Mouse (Mus musculus) c-Kit-negative CD71-positive TER-119-positive erythroid progenitor cells, embryonic 14.5 days (primary cell): Measurements from ENCODE around the gene Zfyve21.
A peak's percentile ranks its signal among the peaks of the same experiment; 100 is the strongest.

Source experiments
- DNase-seq: peaks from one replicate; pipeline ENCODE4 v3.0.0-alpha.2; 2013; ENCODE audit warnings: low read depth, low spot score

The Zfyve21 gene

DNA sequence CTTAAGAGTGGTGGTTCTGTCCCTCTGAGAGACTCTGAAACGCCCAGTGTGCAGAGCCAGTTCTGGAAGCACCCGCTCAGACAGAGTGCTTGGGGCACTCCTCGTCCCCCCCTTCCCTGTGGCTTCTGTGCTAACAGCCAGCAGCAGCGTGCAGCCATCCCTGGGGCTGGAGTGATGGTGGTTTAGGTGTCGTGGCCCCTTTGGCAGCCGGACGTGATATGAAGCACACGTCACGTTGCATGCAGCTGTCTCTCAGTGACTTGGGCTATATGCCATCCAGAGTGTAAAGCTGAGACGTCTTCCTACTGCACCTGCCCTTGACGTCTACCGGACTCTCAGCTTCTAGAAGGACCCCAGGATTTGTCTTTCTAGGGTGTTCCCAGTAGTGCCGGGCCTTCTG lies 15.5 kb upstream of the Zfyve21 start:
- DNase-seq = no peak

DNA sequence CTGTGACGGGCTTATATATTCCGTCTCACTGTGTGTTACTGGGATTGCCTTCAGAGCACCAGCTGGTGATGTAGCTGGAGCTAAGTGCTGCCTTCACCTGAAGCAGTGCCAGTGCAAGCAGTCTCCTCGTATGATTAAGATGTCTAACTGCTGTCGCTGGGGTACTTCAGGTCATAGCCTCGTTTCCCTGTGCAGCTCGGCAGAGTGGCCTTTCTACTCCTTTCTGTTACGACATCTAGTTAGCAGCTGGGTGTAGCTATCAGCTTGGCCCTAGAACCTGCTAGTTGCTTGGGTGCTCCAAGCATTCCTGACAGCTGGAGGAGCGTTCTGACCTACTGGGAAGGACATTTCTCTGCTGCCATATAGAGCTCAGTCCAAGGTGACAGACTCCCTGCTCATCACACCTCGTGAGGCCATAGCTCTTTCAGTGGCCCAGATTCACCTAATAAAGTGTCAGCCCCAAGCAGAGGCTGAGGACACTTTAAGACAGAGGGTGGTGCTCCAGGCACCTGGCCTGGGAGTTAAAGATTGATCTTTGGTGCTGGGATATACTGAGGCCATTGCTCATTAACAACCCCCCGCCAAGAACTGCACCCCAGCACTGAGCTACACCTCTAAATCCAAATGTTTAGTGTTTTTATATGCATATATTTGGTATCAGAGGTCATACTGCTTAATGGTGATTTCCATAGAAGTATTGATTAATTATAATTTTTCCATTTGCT lies 13.3 kb upstream of the Zfyve21 start:
- DNase-seq = no peak

DNA sequence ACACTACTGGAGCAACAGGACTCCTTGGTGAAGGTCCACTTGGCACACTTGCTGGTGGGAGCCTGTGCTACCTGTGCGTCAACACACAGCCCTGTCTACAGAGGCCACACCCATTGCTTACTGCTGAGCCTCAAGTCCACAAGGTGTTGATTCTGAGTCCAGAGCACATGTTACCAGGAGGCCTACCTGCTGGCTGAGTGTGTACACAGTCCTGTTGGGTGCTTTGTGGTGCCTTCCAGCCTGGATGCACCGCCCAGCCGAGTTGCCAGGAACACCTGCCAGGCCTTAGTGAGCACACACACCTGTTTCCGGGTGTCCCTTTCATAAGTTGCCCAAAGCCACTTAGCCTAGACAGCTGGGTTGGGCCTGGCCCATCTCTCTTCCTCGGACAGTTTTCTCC lies 10.4 kb upstream of the Zfyve21 start:
- no peak for DNase-seq

DNA sequence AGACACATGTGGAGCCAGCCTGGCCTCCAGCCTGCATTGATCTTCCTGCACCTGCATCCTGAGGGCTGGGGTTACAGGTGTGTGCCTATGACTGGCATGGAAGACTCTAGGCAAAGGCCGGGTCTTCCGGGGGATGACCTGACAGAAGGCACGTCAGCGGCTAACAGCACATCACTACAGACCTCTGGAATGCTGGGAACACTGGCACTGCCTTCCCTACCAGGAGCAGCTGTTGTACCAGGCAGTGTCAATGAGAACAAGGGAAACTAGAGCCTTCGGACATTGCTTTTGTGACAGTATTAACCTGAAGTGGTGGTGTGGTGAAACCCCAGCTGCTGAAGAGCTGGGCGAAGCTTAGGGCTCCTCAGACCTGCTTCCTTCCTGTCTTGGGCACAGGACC lies 5.2 kb upstream of the Zfyve21 start:
- DNase-seq = no peak

DNA sequence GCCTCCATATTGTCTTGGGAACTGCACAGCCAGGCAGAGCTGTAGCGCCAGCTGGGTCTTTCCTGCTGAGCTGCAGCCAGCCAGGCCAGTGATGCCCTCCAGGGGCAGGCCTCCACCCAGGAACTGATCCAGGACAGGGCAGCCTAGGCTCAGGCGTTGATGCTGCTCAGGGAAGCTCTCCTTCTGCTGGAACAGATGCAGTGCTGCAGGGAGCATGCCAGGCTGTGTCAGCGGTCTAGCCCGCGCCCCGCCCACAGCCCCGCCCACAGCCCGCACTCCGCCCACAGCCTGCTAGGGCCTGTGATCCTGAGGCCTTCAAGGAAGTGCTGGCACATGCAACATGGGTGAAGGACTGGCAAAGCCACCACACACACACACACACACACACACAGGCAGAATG lies 4.2 kb upstream of the Zfyve21 start:
- DNase-seq = peak; percentile 57

DNA sequence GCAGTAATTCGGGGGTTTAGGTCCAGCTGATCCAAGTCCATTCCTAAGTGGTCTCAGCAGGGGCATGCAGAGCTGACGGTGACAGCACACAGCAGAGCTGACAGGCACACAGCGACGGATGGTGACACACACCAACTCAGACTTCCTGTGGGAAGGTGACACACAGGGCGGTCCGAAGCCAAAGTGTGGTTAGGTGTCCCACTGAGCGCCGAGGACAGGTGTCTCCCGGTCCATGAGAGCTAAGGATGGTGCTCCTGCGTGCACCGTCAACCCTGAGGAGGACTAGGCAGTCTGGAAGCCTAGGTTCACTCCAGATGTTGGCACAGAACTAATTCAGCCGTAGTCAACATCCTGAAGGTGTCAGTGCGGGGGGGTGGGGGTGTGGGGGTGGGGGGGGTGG lies 1.9 kb upstream of the Zfyve21 start:
- no peak for DNase-seq

DNA sequence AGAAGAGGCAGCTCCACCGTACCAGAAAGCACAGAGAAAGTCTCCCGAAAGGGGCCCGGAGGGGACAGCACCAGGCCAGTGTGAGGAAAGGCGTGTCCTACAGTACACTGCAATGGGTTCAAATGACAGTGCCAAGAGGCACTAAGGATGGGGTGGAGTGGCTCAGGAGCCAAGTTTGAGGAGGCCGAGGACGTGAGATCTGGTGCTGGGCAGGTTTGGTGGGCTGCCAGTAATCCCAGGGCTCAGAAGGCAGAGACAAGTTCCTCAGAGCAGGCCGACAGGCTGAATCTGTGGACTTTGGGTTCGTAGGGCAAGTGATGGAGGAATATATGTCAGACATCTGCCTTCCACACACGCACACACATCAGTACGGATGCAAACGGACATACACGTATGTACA lies 1.4 kb upstream of the Zfyve21 start:
- no peak for DNase-seq

DNA sequence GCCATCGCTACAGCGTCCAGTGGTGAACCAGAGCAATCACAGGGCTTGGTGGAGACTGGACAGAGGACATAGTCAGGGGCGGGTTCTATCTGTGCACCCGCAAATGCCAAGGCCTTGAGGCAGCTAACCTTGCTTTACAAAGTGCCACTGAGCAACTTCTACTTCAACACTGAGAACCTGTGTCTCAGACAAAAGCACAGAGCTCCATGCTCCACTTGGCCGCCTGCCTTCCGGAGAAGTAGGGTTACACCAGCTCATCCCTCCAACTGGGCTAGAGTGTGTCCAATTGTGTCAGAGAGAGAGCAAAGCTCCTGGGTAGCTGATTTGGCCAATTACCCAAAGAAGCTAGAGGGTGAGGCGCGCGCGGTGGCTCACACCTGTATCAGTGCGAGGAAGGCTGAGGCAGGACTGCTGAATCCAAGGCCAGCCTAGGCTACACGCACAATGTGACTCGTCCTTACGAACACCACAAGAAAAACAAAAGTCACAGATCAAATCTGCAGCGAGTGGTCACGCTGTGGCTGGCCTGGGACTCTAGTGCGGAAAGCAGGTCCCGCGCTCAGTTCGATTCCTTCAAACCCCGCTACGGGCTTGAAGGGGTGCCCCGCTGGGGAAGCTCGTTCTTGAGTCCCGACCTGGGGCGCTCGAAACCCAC lies 732 bp upstream of the Zfyve21 start:
- DNase-seq = no peak

DNA sequence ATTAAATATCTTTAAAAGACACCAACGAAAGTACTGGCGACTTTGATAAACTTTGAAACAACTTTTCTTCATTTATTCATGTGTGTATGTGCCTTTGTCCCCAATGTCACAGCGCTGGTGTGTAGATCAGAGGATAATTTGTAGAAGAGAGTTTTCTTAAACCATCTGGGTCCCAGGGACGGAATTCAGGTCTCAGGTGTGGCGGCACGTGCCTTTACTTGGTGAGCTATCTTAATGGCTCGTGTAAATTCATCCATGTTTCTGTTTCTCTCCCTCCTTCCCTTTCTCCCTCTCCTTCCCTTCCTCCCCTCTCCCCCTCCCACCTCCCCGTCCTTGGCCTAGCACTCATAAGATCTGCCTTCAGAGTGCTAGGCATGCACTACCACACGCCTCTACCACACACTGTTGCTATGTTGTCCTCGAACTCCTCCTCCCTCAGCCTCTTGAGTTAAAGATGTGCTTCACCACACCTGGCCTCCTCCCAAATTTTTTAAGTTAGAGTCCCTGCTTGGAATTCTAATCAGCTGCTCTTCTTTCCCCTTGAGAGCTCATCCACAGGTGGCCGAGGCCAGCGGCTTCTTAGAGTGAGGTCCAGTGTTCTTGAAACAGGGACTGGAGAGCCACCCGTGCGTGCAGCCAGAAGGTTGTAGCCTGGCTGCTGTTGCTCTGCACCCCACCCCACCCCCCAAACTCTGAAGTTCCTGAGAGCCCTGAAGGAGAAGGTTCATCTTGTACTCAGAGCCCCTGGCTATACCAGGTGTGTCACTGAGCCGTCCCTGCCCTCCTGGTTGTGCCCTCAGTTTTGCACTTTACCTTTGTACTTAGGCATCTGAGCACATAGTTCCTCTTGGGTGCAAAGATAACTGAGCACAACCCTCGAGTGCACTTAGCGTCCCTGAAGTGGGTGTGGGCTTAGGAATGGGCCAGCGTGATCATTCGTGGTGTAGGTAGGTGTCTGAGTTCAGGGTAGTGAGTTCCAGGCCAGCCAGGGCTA lies 1.1 kb downstream of the Zfyve21 start:
- no peak for DNase-seq

DNA sequence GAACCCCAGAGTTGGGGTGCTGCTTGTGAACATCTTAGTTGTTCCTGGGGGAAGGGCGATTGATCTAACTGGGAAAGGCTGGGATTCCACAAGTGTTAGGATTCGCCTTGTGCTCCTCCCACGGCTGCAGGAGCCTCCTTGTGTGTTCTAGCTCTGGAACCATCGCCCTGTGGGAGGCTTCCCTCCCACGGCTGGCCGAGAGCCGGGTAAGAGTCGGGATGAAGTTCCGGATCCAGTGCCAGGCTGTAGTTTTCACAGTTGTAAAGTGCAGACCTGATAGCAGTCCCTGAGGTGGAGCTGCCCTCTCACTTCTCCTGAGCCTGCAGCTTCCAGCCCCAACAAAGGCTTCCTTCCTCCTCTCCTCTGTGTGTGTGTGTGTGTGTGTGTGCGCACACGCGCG lies 2.6 kb downstream of the Zfyve21 start:
- DNase-seq = no peak

DNA sequence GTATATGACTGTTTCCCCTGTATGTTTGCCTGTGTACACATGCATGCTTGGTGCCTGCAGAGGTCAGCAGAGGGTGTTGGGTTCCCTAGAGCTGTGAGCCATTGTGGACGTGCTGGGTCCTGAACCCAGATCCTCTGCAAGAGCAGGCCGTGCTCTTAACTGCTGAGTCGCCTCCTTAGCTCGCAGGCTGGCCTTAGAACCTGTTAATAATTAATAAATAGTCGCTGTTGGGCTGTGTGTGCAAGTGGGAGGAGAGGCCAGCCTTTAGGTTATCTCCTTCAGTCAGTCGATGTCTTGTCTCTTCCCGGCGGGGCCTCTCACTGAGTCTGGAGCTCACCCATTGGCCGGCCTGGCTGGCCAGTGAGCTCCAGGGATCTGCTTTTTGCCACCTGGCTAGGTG lies 3.0 kb downstream of the Zfyve21 start:
- DNase-seq = peak; percentile 54

DNA sequence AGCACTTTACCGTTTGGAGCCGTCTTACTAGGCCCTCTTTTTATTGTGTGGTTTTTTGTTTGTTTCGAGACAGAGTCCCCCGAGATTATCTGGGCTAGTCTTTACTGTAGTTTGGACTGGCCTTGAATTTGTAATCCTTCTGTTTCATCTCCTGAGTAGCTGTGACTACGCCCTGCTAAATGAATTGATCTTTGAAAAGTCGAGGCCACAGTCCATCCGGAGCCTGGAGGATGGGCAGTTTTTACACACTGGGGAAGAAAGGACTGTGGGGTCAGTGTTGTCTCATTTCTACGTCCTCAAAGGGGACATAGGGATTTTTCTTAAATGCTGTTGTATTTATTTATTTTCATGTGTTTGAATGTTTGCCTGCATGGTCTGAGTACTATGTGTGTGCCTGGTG lies 4.0 kb downstream of the Zfyve21 start:
- no peak for DNase-seq

DNA sequence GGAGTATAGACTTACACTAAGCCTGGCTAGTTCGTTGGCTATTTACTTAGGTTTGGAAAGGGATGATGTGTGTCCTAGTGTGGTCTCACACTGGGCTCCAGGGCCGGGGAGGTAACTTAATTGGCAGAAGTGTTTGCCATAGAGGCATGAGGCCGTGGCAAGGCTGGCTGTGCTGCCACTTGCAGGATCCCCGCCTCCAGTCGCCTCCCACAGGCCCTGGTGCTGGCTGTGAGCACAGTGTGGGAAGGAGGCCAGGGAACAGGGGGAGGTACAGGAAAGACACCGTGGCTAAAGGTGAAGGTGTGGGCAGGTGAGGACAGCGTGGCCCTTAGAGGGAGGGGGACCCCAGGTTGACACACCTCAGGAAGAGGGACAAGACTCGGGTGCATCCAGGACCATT lies 6.0 kb downstream of the Zfyve21 start:
- DNase-seq = no peak

DNA sequence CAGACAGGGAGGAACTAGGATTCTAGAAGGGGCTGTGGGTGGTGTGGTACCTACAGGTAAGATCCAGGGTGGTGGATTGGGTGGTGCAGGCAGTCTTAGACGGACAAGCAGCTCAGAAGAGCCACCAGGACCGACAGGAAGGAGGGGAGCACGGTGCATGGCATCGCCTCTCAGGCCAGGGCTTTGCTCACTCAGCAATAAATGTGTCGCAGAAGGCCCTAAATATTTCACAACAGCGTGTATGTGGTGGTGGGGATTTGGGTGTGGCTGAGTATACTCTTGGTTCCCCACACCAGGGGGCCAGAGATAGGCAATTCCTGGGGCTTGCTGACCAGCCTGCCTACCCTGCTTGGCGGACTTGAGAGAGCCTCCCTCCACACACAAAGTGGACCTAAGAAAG lies 6.7 kb downstream of the Zfyve21 start:
- no peak for DNase-seq

DNA sequence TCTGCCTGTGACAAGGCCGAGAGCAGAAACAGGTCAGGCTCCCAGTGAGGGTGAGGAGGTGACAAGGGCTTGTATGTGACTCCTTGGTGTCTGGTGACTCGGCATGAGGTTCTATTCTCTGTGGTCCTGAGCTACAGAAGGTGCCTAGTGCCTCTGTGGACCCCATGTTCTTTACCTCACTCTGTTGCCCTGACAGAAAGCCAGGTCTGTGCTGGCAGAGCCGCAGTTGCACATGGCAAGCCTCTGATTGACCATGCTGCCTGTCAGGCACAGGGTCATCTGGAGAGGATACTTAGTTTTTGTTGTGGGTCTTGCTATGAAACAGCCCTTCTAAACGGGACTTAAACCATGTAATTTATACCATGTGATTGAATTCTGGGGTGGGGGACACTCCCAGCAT lies 8.0 kb downstream of the Zfyve21 start:
- DNase-seq = no peak

DNA sequence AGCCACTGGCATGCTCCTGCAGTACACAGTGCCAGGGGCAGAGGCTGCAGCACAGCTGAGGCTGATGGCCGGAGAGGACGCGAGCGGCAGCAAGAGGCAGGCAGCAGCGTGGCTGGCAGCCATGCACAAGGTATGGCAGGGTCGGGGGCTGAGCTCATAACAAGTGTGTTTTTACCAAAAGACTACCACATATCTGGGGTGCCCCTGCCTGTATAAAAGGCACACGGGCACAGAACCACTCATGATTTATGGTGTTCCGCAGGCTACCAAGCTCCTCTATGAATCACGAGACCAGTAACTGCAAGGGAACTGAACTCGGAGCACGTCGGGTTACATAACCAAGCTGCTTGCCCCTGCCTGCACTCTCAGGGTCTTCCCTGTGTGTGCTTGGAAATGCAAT lies 13.6 kb downstream of the Zfyve21 start:
- DNase-seq = no peak

DNA sequence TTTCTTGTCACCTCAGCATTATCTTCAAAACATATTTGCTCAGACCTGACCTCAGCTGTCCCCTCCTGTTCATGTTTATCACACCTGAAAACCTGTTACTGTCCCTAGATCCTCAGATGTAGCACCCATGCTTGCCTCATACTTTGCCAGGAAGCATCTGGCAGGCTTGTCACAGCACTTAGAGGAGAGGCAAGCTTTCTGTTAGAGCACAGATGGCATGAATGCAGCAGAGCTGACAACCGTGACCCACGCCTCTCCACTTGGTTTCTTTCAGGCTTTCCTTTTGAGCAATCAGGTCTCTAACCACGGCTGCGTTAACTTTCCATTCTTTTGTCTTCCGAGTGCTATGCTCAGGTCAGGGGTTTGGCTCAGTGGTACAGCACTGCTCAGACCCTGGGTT lies 15.5 kb downstream of the Zfyve21 start:
- no peak for DNase-seq

DNA sequence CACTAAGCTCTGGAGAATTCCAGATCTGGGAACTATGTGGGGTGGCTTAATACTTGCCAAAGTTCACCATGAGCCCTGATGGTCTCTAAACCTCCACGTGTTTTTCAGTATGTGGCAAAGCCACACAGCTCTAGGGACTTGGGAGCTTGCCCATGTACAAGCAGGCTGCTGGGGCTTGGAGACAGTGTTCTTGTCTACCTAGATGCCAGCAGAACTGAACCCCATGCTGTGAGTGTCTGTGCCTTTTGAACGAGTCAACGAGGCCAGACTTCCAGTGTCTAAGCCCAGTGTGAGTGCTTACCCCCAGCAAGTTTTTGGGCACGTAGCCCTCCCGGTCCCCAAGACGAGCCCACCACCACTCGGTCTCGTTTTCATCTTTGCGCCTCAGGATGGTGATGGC lies 16.0 kb downstream of the Zfyve21 start:
- DNase-seq = no peak

DNA sequence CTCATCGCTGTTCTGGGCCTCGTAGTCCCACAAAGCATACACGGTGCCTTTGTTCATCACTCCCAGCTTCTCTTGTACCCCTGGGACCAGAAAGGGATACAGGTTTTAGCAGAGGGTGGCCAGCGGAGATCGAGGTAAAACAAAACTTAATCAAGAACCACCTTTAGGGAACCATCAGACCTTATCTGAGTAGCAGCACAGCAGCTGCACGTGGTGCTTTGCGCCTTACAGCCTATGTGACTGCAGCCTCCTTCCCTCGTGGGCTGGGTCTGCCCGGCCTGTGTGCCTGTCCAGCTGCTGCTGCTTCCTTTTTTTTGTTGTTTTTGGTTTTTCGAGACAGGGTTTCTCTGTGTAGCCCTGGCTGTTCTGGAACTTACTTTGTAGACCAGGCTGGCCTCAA lies 16.4 kb downstream of the Zfyve21 start:
- no peak for DNase-seq

DNA sequence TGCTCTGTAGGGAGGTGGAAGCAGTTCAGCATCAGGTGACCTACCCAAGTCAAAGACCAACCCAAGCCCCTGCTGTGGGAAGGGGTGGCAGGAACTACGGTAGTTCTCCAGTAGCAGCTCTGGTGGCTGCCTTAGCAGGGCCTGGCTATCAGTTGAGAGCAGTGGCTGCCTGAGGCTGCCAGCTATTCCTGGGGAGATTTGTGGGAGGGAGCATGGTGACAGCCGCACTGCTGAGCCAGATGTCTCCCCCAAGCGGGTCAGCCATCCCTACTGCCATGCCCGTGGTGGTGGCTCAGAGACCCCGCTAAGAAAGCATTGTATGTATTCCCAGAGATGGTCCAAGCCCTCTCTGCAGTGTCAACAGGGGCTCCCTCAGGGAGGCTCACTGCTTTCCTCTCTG lies 18.7 kb downstream of the Zfyve21 start:
- no peak for DNase-seq

DNA sequence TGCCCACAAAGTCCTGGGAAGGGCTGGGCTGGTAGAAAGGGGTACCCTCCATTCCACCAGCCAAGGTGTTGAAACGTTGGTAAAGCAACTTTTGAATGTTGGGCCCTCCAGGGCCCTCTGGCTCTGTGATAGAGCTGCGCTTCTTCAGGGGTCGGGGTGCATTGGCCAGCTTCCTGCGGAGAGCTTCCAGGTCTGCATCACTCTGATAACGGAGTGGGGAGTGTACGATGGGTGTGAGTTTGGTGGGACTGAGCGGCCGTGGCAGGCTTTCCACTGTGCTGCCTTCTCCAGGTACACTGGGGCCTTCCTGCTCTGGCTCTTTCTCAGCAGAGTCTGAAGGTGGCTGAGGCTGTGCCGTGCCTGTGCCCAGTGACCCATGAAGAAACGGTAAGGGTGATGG lies 19.5 kb downstream of the Zfyve21 start:
- no peak for DNase-seq
